Mouse (Mus musculus) central nervous system, embryonic 14 days (tissue): Measurements from ENCODE around the gene Dpy30. TPM values are rescaled to one million over a fixed set of nuclear protein-coding genes. Genes with fewer than 3 reads are reported as not detected.

Experiments used
- polyA plus RNA-seq: library from polyadenylated mRNA; depleted of rRNA; stranded (reverse); fragments of >200 nt; gene quantifications from 2 replicates; pipeline ENCODE4 v1.2.3, GENCODE M21; 2012; rRNA removed

Gene Dpy30
- 143 and 164 TPM in 2 replicates for polyA plus RNA-seq

DNA sequence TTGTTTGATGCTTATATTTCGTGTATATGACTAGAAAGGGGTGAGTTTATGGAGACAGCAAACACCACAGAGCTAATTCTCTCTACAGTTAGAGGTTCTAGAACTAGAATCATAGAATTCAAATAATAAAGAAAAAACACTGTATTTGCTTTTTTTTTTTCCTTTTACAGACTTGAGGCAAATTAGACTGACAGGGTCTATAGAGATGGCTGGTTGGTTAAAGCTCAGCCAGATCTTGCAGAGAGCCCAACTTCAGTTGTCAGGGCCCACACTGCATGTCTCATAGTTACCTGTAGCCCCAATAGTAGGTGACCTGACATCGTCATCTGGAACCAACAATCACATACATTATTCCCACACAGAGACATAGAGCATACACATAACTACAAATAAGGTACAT is at the start of gene Dpy30:
Dpy30 (minus strand) TSS at position 101 of the 400 bp plus-strand sequence.

GRCm38 (mm10) chr17:74338937-74339804 is 15.4 kb upstream of the Dpy30 start, which contains the start of gene Spast:
TSS of gene Spast (plus strand) at chr17:74338987.

DNA sequence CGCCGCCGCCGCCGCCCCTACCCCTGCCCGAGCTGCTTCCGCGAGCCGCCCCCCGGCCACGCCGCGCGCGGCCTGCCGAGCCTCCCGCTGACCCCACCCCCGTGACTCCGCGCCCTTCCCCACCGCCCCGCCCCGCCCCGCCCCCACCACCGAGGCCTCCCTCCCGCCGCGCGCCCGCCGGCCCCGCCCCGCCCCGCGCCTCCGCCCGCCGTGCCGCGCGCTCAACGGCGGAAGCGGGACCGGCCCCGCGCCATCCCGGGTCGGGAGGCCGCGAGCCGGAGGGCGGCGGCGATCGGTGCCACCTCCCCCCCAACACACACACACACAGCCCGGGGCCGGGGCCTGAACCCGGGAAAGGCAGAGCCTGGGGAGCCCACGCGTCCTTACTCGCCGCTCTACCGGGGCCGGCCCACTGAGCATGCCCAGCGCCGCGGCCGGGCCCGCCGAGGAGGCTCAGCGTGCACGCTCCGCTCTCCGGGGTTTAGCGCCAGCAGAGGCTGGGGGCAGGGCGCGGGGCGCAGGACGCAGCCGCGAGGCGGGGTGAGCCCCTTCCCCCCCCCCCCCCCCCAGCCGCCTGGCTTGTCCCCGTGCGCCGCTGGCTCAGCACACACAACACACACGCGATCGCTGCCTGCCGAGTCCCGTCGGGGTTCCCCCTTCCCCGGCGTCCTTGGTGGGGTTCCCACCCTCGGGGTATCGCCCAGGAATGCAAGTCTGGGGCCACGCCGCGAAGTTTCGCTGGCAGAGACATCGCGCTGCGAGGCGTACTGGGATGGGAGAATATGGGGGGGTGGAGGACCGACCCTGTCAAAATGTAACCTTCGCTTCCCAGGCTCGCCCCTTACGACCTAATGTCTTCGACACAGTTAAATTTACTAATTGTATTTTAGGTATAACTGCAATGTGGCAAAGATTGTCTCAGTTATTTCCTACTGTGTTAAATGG is 28.4 kb downstream of the Dpy30 start, which contains the start of gene Memo1:
Memo1 (minus strand) TSS at position 496 of the 945 bp plus-strand sequence.

Other genes starting within 250 kb of the Dpy30 start
- gene Memo1, start 28.4 kb downstream of the Dpy30 start, polyA plus RNA-seq: 75.2 and 86.6 TPM in 2 replicates
- 54.1 and 63.6 TPM in 2 replicates for gene Spast, start 15.0 kb upstream of the Dpy30 start, polyA plus RNA-seq
- 32.0 and 33.7 TPM in 2 replicates for gene Slc30a6, start 71.7 kb upstream of the Dpy30 start, polyA plus RNA-seq
- gene Nlrc4, start 135.2 kb upstream of the Dpy30 start, polyA plus RNA-seq: 0.07 and 0.13 TPM in 2 replicates
- 26.4 and 28.9 TPM in 2 replicates for gene Yipf4, start 165.5 kb upstream of the Dpy30 start, polyA plus RNA-seq
- 92.3 and 96.5 TPM in 2 replicates for gene Birc6, start 204.4 kb upstream of the Dpy30 start, polyA plus RNA-seq